Mouse (Mus musculus): ENCODE results near the gene Prkd2. TPM values are rescaled to one million over a fixed set of nuclear protein-coding genes. Genes with fewer than 3 reads are reported as not detected.

Prkd2 gene
- polyA plus RNA-seq, 1 experiment from 2014 or later = 12.8 TPM

GRCm38 (mm10) chr7:16841561-16842560 is 841 bp upstream of the Prkd2 start:
- peaks cover 40% of the 10 kb centered on the region; the same call in 1 of the 2 replicates for H3K36me3 ChIP-seq (ENCODE audit: insufficient read depth, low read length)
- H3K27me3 ChIP-seq (ENCODE audit: insufficient read depth, low read length) = no peaks in the 10 kb centered on the region
- H3K9me3 ChIP-seq (replicated peaks; ENCODE audit: low read length) = no peaks in the 10 kb centered on the region
- no peak for TF ChIP-seq CTCF (IDR thresholded peaks at IDR 0.05; ENCODE audit: low read depth)
- WGBS = 34% methylated on average over 11 of the region's 11 CpGs
- peaks cover 11% of the 10 kb centered on the region for H3K4me1 ChIP-seq (replicated peaks; ENCODE audit: insufficient read depth, low read length)
- H3K4me3 ChIP-seq (replicated peaks; ENCODE audit: low read depth, low read length) = peak overlapping the region; percentile 63; the same call in 1 of the 2 replicates
- DNase-seq (ENCODE audit: low spot score) = no peak
- ATAC-seq (replicated peaks; ENCODE audit: low FRiP score, low read depth) = no peak
- H3K27ac ChIP-seq = peak overlapping the region; percentile 84
- H3K9ac ChIP-seq (ENCODE audit: low read depth, low read length) = peak overlapping the region; percentile 75
- peak overlapping the region; percentile 94 for H3K4me2 ChIP-seq (ENCODE audit: low read length)

- no peak for ATAC-seq (replicated peaks; ENCODE audit: low FRiP score, low read depth)
- peaks cover 11% of the 10 kb centered on the region for H3K4me1 ChIP-seq (replicated peaks; ENCODE audit: insufficient read depth, low read length)
- H3K9me3 ChIP-seq (replicated peaks; ENCODE audit: low read length) = no peaks in the 10 kb centered on the region
- TF ChIP-seq CTCF (IDR thresholded peaks at IDR 0.05; ENCODE audit: low read depth) = no peak
- H3K4me3 ChIP-seq (replicated peaks; ENCODE audit: low read depth, low read length) = peak overlapping the region; percentile 63
- H3K27ac ChIP-seq = peak overlapping the region; percentile 84
- H3K36me3 ChIP-seq (ENCODE audit: insufficient read depth, low read length) = peaks cover 24% of the 10 kb centered on the region; the same call in 1 of the 2 replicates
- DNase-seq (ENCODE audit: low spot score) = no peak
- WGBS = 1% methylated on average over 33 of the region's 33 CpGs
- H3K9ac ChIP-seq (ENCODE audit: low read depth, low read length) = peak overlapping the region; percentile 75
- H3K4me2 ChIP-seq (ENCODE audit: low read length) = peak overlapping the region; percentile 94
- H3K27me3 ChIP-seq (ENCODE audit: insufficient read depth, low read length) = no peaks in the 10 kb centered on the region
These were observed 904 bp downstream of the Prkd2 start for GRCm38 (mm10) chr7:16843441-16844171.

GRCm38 (mm10) chr7:16844696-16845071 is 2.0 kb downstream of the Prkd2 start:
- peak overlapping the region; percentile 94 for H3K4me2 ChIP-seq (ENCODE audit: low read length)
- DNase-seq (ENCODE audit: low spot score) (no peak), ATAC-seq (replicated peaks; ENCODE audit: low FRiP score, low read depth) (no peak)
- H3K9ac ChIP-seq (ENCODE audit: low read depth, low read length) = peak overlapping the region; percentile 75
- no peaks in the 10 kb centered on the region for H3K27me3 ChIP-seq (ENCODE audit: insufficient read depth, low read length)
- peaks cover 11% of the 10 kb centered on the region for H3K4me1 ChIP-seq (replicated peaks; ENCODE audit: insufficient read depth, low read length)
- H3K4me3 ChIP-seq (replicated peaks; ENCODE audit: low read depth, low read length) = peak overlapping the region; percentile 63
- peak overlapping the region; percentile 84 for H3K27ac ChIP-seq
- TF ChIP-seq CTCF (IDR thresholded peaks at IDR 0.05; ENCODE audit: low read depth) = no peak
- H3K36me3 ChIP-seq (ENCODE audit: insufficient read depth, low read length) = peaks cover 16% of the 10 kb centered on the region; the same call in 1 of the 2 replicates
- no peaks in the 10 kb centered on the region for H3K9me3 ChIP-seq (replicated peaks; ENCODE audit: low read length)
- WGBS = 36% methylated on average over 3 of the region's 3 CpGs

GRCm38 (mm10) chr7:16845072-16845819 is 2.5 kb downstream of the Prkd2 start:
- peak; percentile 23; the same call in 1 of the 2 replicates for ATAC-seq (replicated peaks; ENCODE audit: low FRiP score, low read depth)
- H3K27me3 ChIP-seq (ENCODE audit: insufficient read depth, low read length) = no peaks in the 10 kb centered on the region
- no peaks in the 10 kb centered on the region for H3K9me3 ChIP-seq (replicated peaks; ENCODE audit: low read length)
- WGBS = 25% methylated on average over 14 of the region's 14 CpGs
- DNase-seq (ENCODE audit: low spot score) = peak; percentile 51
- no peak for TF ChIP-seq CTCF (IDR thresholded peaks at IDR 0.05; ENCODE audit: low read depth)
- H3K4me2 ChIP-seq (ENCODE audit: low read length) = peak overlapping the region; percentile 94
- peak overlapping the region; percentile 63 for H3K4me3 ChIP-seq (replicated peaks; ENCODE audit: low read depth, low read length)
- peaks cover 16% of the 10 kb centered on the region; the same call in 1 of the 2 replicates for H3K36me3 ChIP-seq (ENCODE audit: insufficient read depth, low read length)
- H3K9ac ChIP-seq (ENCODE audit: low read depth, low read length) = peak overlapping the region; percentile 51
- H3K27ac ChIP-seq = peak overlapping the region; percentile 84
- peaks cover 11% of the 10 kb centered on the region for H3K4me1 ChIP-seq (replicated peaks; ENCODE audit: insufficient read depth, low read length)

GRCm38 (mm10) chr7:16845820-16846167 is 3.1 kb downstream of the Prkd2 start:
- Histone ChIP-seq H3K4me3 (replicated peaks; ENCODE audit: low read depth, low read length) (peak overlapping the region; percentile 63), H3K36me3 (ENCODE audit: insufficient read depth, low read length) (peaks cover 17% of the 10 kb centered on the region; the same call in 1 of the 2 replicates), H3K27me3 (ENCODE audit: insufficient read depth, low read length) (no peaks in the 10 kb centered on the region), H3K4me2 (ENCODE audit: low read length) (peak overlapping the region; percentile 94), H3K9ac (ENCODE audit: low read depth, low read length) (0 out of 2 replicates have a peak overlapping the region, but pooled peaks have one; percentile 51), H3K27ac (peak overlapping the region; percentile 84), H3K4me1 (replicated peaks; ENCODE audit: insufficient read depth, low read length) (peaks cover 11% of the 10 kb centered on the region), H3K9me3 (replicated peaks; ENCODE audit: low read length) (no peaks in the 10 kb centered on the region)
- DNase-seq (ENCODE audit: low spot score) (no peak), ATAC-seq (replicated peaks; ENCODE audit: low FRiP score, low read depth) (no peak)
- TF ChIP-seq CTCF (IDR thresholded peaks at IDR 0.05; ENCODE audit: low read depth) = no peak
- WGBS = 32% methylated on average over 10 of the region's 10 CpGs

Measured in kidney, postnatal 0 days (tissue).